Mouse (Mus musculus) frontal cortex, postnatal 25 days (tissue): ENCODE measurements around the gene Tasp1.
"Not testable (repeated sequence)": the region's sequence is repeated elsewhere in the genome, so short reads cannot be mapped to it uniquely, and the experiment has no call there.

Experiments used
- DNase-seq, 2 experiments: peaks; one replicate each; pipeline ENCODE4 v3.0.0; 2022; ENCODE audit warnings: low spot score in 2 of 2

Tasp1 gene

GRCm38 (mm10) chr2:139883581-139884263 lies 182.9 kb downstream of the Tasp1 start:
- DNase-seq: no peak

- no peak for DNase-seq
These were observed 188.5 kb downstream of the Tasp1 start for GRCm38 (mm10) chr2:139878052-139878621.

- no peak for DNase-seq
These were observed 190.7 kb downstream of the Tasp1 start for GRCm38 (mm10) chr2:139875876-139876275.

GRCm38 (mm10) chr2:139874173-139874572 lies 192.4 kb downstream of the Tasp1 start:
- no peak for DNase-seq

GRCm38 (mm10) chr2:139873762-139874161 lies 192.8 kb downstream of the Tasp1 start:
- DNase-seq: no peak

- DNase-seq: not testable (repeated sequence)
These were observed 197.5 kb downstream of the Tasp1 start for GRCm38 (mm10) chr2:139869071-139869470.

- DNase-seq: not testable (repeated sequence)
These were observed 203.2 kb downstream of the Tasp1 start for GRCm38 (mm10) chr2:139863396-139863795.

- no peak for DNase-seq
These were observed 206.5 kb downstream of the Tasp1 start for GRCm38 (mm10) chr2:139860133-139860494.

- no peak for DNase-seq
These were observed 207.0 kb downstream of the Tasp1 start for GRCm38 (mm10) chr2:139859424-139860132.

- DNase-seq: no peak
These were observed 217.0 kb downstream of the Tasp1 start for GRCm38 (mm10) chr2:139849621-139850020.

GRCm38 (mm10) chr2:139841359-139841758 lies 225.2 kb downstream of the Tasp1 start:
- no peak for DNase-seq

GRCm38 (mm10) chr2:139840941-139841340 lies 225.7 kb downstream of the Tasp1 start:
- DNase-seq: no peak

- DNase-seq: no peak
These were observed 244.8 kb downstream of the Tasp1 start for GRCm38 (mm10) chr2:139821589-139822378.

GRCm38 (mm10) chr2:139817275-139817674 lies 249.3 kb downstream of the Tasp1 start:
- no peak for DNase-seq

- DNase-seq: no peak
These were observed 258.7 kb downstream of the Tasp1 start for GRCm38 (mm10) chr2:139807887-139808286.

- no peak for DNase-seq
These were observed 262.6 kb downstream of the Tasp1 start for GRCm38 (mm10) chr2:139804041-139804440.

- DNase-seq: no peak
These were observed 274.1 kb downstream of the Tasp1 start for GRCm38 (mm10) chr2:139792345-139793120.

- DNase-seq: no peak
These were observed 277.9 kb downstream of the Tasp1 start for GRCm38 (mm10) chr2:139788658-139789057.

- DNase-seq: no peak
These were observed 281.7 kb downstream of the Tasp1 start for GRCm38 (mm10) chr2:139784946-139785345.

- no peak for DNase-seq
These were observed 282.1 kb downstream of the Tasp1 start for GRCm38 (mm10) chr2:139784465-139784864.
